Mouse (Mus musculus) MEL (cell line): ENCODE results near the gene Lhx2. TPM values are rescaled to one million over a fixed set of nuclear protein-coding genes. Genes with fewer than 3 reads are reported as not detected.

Experiments used
- DNase-seq: peaks from one replicate; pipeline ENCODE4 v3.0.0; 2011; ENCODE audit warnings: low read depth, low spot score
- H3K27ac ChIP-seq: 2 replicates; pipeline ENCODE4 v1.5.1; 2012; ENCODE audit warnings: low read depth, mild to moderate bottlenecking, control low read depth, low read length, moderate library complexity; ENCODE audit not compliant: control insufficient read depth
- H3K27me3 ChIP-seq, 2 experiments: fragments of 150-350 bp in 1 of 2; sonication (generic) in 1 of 2; 2 replicates each; pipeline ENCODE4 v1.6.1; 2012; ENCODE audit warnings: low read length in 2 of 2, mild to moderate bottlenecking in 2 of 2, improper control_type of control experiment in 1 of 2, moderate library complexity in 1 of 2; ENCODE audit not compliant: insufficient read depth in 2 of 2, control insufficient read depth in 1 of 2
- H3K36me3 ChIP-seq, 2 experiments: 2 replicates each; pipeline ENCODE4 v1.6.1; 2012 to 2014; ENCODE audit warnings: low read length in 2 of 2, improper control_type of control experiment in 1 of 2, inconsistent platforms in 1 of 2, mild to moderate bottlenecking in 1 of 2; ENCODE audit not compliant: insufficient read depth in 2 of 2, control insufficient read depth in 1 of 2
- H3K4me1 ChIP-seq, 2 experiments: fragments of 150-350 bp in 1 of 2; sonication (generic) in 1 of 2; 2 replicates each; pipeline ENCODE4 v1.6.1; 2012; ENCODE audit warnings: low read length in 2 of 2, improper control_type of control experiment in 1 of 2, mild to moderate bottlenecking in 1 of 2; ENCODE audit not compliant: insufficient read depth in 2 of 2, control insufficient read depth in 1 of 2
- H3K4me3 ChIP-seq, 2 experiments: fragments of 150-350 bp in 1 of 2; sonication (generic) in 1 of 2; 2 replicates each; pipeline ENCODE4 v1.5.1; 2012; ENCODE audit warnings: low read depth in 2 of 2, low read length in 2 of 2, mild to moderate bottlenecking in 2 of 2, moderate library complexity in 2 of 2, control low read depth in 1 of 2, improper control_type of control experiment in 1 of 2; ENCODE audit not compliant: control insufficient read depth in 1 of 2, insufficient read depth in 1 of 2
- H3K79me2 ChIP-seq: 2 replicates; pipeline ENCODE4 v1.6.1; 2012; ENCODE audit warnings: mild to moderate bottlenecking, low read length, moderate library complexity; ENCODE audit not compliant: control insufficient read depth, poor library complexity, insufficient read depth
- H3K9ac ChIP-seq: 2 replicates; pipeline ENCODE4 v1.6.1; 2012; ENCODE audit warnings: low read depth, mild to moderate bottlenecking, control low read depth, low read length, moderate library complexity; ENCODE audit not compliant: control insufficient read depth, poor library complexity, severe bottlenecking
- H3K9me3 ChIP-seq: fragments of 150-350 bp; sonication (generic); replicated peaks from 2 replicates; pipeline ENCODE4 v1.6.1; 2012; ENCODE audit warnings: mild to moderate bottlenecking, low read length, improper control_type of control experiment, moderate library complexity; ENCODE audit not compliant: insufficient read depth
- CHD1 ChIP-seq: IDR thresholded peaks from 2 replicates; pipeline ENCODE4 v1.6.1; 2012; ENCODE audit warnings: low read depth, mild to moderate bottlenecking, inconsistent platforms, low read length, improper control_type of control experiment
- CHD2 ChIP-seq: IDR thresholded peaks from 2 replicates; pipeline ENCODE4 v1.6.1; 2011; ENCODE audit warnings: low read length, improper control_type of control experiment
- E2F4 ChIP-seq: IDR thresholded peaks from 2 replicates; pipeline ENCODE4 v1.6.1; 2011; ENCODE audit warnings: low read depth, low read length, improper control_type of control experiment, borderline replicate concordance
- EP300 ChIP-seq, 2 experiments: IDR thresholded peaks; 2 replicates each; pipeline ENCODE4 v1.6.1; 2011; ENCODE audit warnings: improper control_type of control experiment in 2 of 2, low read length in 2 of 2, low read depth in 1 of 2, mild to moderate bottlenecking in 1 of 2
- ETS1 ChIP-seq: IDR thresholded peaks from 2 replicates; pipeline ENCODE4 v1.6.1; 2012; ENCODE audit warnings: low read depth, mild to moderate bottlenecking, inconsistent platforms, low read length, improper control_type of control experiment, moderate library complexity
- GABPA ChIP-seq: IDR thresholded peaks from 2 replicates; pipeline ENCODE4 v1.6.1; 2012; ENCODE audit warnings: low read depth, mild to moderate bottlenecking, inconsistent platforms, low read length, improper control_type of control experiment, moderate library complexity
- GATA1 ChIP-seq: IDR thresholded peaks from 2 replicates; pipeline ENCODE4 v1.6.1; 2011; ENCODE audit warnings: low read depth, low read length, improper control_type of control experiment
- HCFC1 ChIP-seq: IDR thresholded peaks from 2 replicates; pipeline ENCODE4 v1.6.1; 2012; ENCODE audit warnings: low read depth, mild to moderate bottlenecking, inconsistent platforms, low read length, improper control_type of control experiment, moderate library complexity
- MAZ ChIP-seq: IDR thresholded peaks from 2 replicates; pipeline ENCODE4 v1.6.1; 2012; ENCODE audit warnings: low read depth, mild to moderate bottlenecking, inconsistent platforms, low read length, improper control_type of control experiment
- MEF2A ChIP-seq: IDR thresholded peaks from 2 replicates; pipeline ENCODE4 v1.6.1; 2014; ENCODE audit warnings: low read depth, mild to moderate bottlenecking, inconsistent platforms, low read length, improper control_type of control experiment; ENCODE audit not compliant: poor library complexity, insufficient replicate concordance, severe bottlenecking; ENCODE audit errors: extremely low read depth
- MYB ChIP-seq: IDR thresholded peaks from 2 replicates; pipeline ENCODE4 v1.6.1; 2011; ENCODE audit warnings: mild to moderate bottlenecking, low read depth, low read length, improper control_type of control experiment
- MYC ChIP-seq: IDR thresholded peaks from 2 replicates; pipeline ENCODE4 v1.6.1; 2011; ENCODE audit warnings: low read depth, mild to moderate bottlenecking, low read length, improper control_type of control experiment, moderate library complexity
- NELFE ChIP-seq: IDR thresholded peaks from 2 replicates; pipeline ENCODE4 v1.6.1; 2011; ENCODE audit warnings: low read depth, low read length, improper control_type of control experiment
- POLR2A ChIP-seq, 2 experiments: IDR thresholded peaks; 2 replicates each; pipeline ENCODE4 v1.6.1; 2011 to 2012; ENCODE audit warnings: low read length in 2 of 2, mild to moderate bottlenecking in 2 of 2, control low read depth in 1 of 2, improper control_type of control experiment in 1 of 2, low read depth in 1 of 2, moderate library complexity in 1 of 2; ENCODE audit not compliant: control insufficient read depth in 1 of 2, insufficient read depth in 1 of 2, poor library complexity in 1 of 2
- POLR2AphosphoS2 ChIP-seq: IDR thresholded peaks from 2 replicates; pipeline ENCODE4 v1.6.1; 2011; ENCODE audit warnings: low read length, improper control_type of control experiment
- POLR2AphosphoS5 ChIP-seq: IDR thresholded peaks from 2 replicates; pipeline ENCODE4 v1.6.1; 2012; ENCODE audit warnings: low read depth, borderline replicate concordance, mild to moderate bottlenecking, inconsistent platforms, low read length, moderate library complexity, mixed read lengths
- RAD21 ChIP-seq: IDR thresholded peaks from 2 replicates; pipeline ENCODE4 v1.6.1; 2011; ENCODE audit warnings: mild to moderate bottlenecking, low read depth, low read length, improper control_type of control experiment
- SIN3A ChIP-seq: IDR thresholded peaks from 2 replicates; pipeline ENCODE4 v1.6.1; 2012; ENCODE audit warnings: low read length, improper control_type of control experiment, inconsistent platforms
- SMC3 ChIP-seq: IDR thresholded peaks from 2 replicates; pipeline ENCODE4 v1.6.1; 2011; ENCODE audit warnings: low read depth, low read length, improper control_type of control experiment
- TAL1 ChIP-seq: IDR thresholded peaks from 2 replicates; pipeline ENCODE4 v1.6.1; 2012; ENCODE audit warnings: mild to moderate bottlenecking, inconsistent platforms, low read length, moderate library complexity, mixed read lengths
- TCF12 ChIP-seq: IDR thresholded peaks from 2 replicates; pipeline ENCODE4 v1.6.1; 2014; ENCODE audit warnings: low read depth, mild to moderate bottlenecking, inconsistent platforms, low read length, improper control_type of control experiment, moderate library complexity
- USF1 ChIP-seq: IDR thresholded peaks from 2 replicates; pipeline ENCODE4 v1.6.1; 2014; ENCODE audit warnings: low read depth, mild to moderate bottlenecking, inconsistent platforms, low read length, improper control_type of control experiment, moderate library complexity
- ZMIZ1 ChIP-seq: IDR thresholded peaks from 2 replicates; pipeline ENCODE4 v1.6.1; 2012; ENCODE audit warnings: low read depth, mild to moderate bottlenecking, inconsistent platforms, low read length, improper control_type of control experiment, moderate library complexity
- ZNF384 ChIP-seq: IDR thresholded peaks from 2 replicates; pipeline ENCODE4 v1.6.1; 2012; ENCODE audit warnings: low read depth, mild to moderate bottlenecking, inconsistent platforms, low read length, improper control_type of control experiment
- polyA plus RNA-seq, 2 experiments: library from polyadenylated mRNA; stranded (reverse) in 1 of 2; unstranded in 1 of 2; fragments of >175 nt in 1 of 2; fragments of >200 nt in 1 of 2; gene quantifications; 2 replicates each; pipeline versions ENCODE4 v1.2.1 to v1.2.4; 2012; ENCODE audit warnings: low replicate concordance in 2 of 2, low read depth in 1 of 2; ENCODE audit not compliant: insufficient read length in 2 of 2, insufficient read depth in 1 of 2, missing spikeins in 1 of 2
- total RNA-seq: library from RNA; depleted of rRNA; stranded (reverse); fragments of 300-350 nt; gene quantifications from 2 replicates; pipeline ENCODE4 v1.2.3, GENCODE M21; 2012

Lhx2 gene
- total and polyA plus RNA-seq, 3 experiments = 0.12 TPM; not detected in 2

- Histone ChIP-seq H3K36me3 (no peaks in the 10 kb centered on the region), H3K27me3 (peaks cover 2 to 3% of the 10 kb centered on the region in 2 experiments), H3K4me3 (no peak overlapping the region), H3K4me1 (no peaks in the 10 kb centered on the region), H3K9ac (no peak overlapping the region), H3K79me2 (no peaks in the 10 kb centered on the region), H3K9me3 (no peaks in the 10 kb centered on the region), H3K27ac (no peak overlapping the region)
- DNase-seq = no peak
- no peak for TF ChIP-seq GABPA
- TF ChIP-seq ZMIZ1 = no peak
- TF ChIP-seq TAL1 = no peak
- TF ChIP-seq POLR2A (IDR thresholded peaks at IDR 0.05; ENCODE audit: control insufficient read depth in 1 of 2, insufficient read depth in 1 of 2, low read depth in 1 of 2, low read length in 2 of 2, poor library complexity in 1 of 2) = no peak
- TF ChIP-seq NELFE = no peak
- no peak for TF ChIP-seq POLR2AphosphoS2
- no peak for TF ChIP-seq CHD1
- TF ChIP-seq CHD2 = no peak
- TF ChIP-seq MEF2A = no peak
- TF ChIP-seq ZNF384 = no peak
- TF ChIP-seq SMC3 = no peak
- TF ChIP-seq MAZ = no peak
- no peak for TF ChIP-seq POLR2AphosphoS5
- TF ChIP-seq SIN3A = no peak
- no peak for TF ChIP-seq MYC
- TF ChIP-seq TCF12 = no peak
- no peak for TF ChIP-seq GATA1
- no peak for TF ChIP-seq EP300 (IDR thresholded peaks at IDR 0.05; ENCODE audit: low read depth in 1 of 2, low read length in 2 of 2)
- no peak for TF ChIP-seq ETS1
- no peak for TF ChIP-seq RAD21
These were observed 4.5 kb downstream of the Lhx2 start for GRCm38 (mm10) chr2:38343573-38343972.

- TF ChIP-seq MYC = no peak
- TF ChIP-seq E2F4 = no peak
- TF ChIP-seq POLR2AphosphoS2 = no peak
- TF ChIP-seq TAL1 = no peak
- TF ChIP-seq TCF12 = no peak
- TF ChIP-seq MYB = no peak
- no peak for TF ChIP-seq USF1
- TF ChIP-seq MEF2A = no peak
- TF ChIP-seq NELFE = no peak
- no peak for TF ChIP-seq HCFC1
- no peak overlapping the region for H3K9ac ChIP-seq
- no peaks in the 10 kb centered on the region for H3K4me1 ChIP-seq
- H3K79me2 ChIP-seq = no peaks in the 10 kb centered on the region
- H3K27ac ChIP-seq = no peak overlapping the region
- no peaks in the 10 kb centered on the region for H3K9me3 ChIP-seq
- peaks cover 0 to 2% of the 10 kb centered on the region in 2 experiments for H3K27me3 ChIP-seq
- no peak overlapping the region for H3K4me3 ChIP-seq
- H3K36me3 ChIP-seq = no peaks in the 10 kb centered on the region
- DNase-seq = no peak
These were observed 5.6 kb downstream of the Lhx2 start for GRCm38 (mm10) chr2:38344727-38345126.
